Mouse (Mus musculus) megakaryocyte, adult 5-6 weeks (primary cell): Measurements from ENCODE around the gene Ggt1. TPM values are rescaled to one million over a fixed set of nuclear protein-coding genes. Genes with fewer than 3 reads are reported as not detected.
A peak's percentile ranks its signal among the peaks of the same experiment; 100 is the strongest.

Experiments used
- ATAC-seq: 2 replicates; pipeline ENCODE4 v1.8.0; 2016; ENCODE audit warnings: mild to moderate bottlenecking, inconsistent platforms; ENCODE audit not compliant: poor library complexity, severe bottlenecking
- total RNA-seq, 2 experiments: library from RNA; stranded (forward) in 1 of 2; stranded (reverse) in 1 of 2; fragments of 153-499, 151-499 nt in 1 of 2; fragments of 221-1000, 200-1000 nt in 1 of 2; gene quantifications; 2 replicates each; pipeline versions ENCODE4 v1.2.3 to v1.2.4; 2015 to 2017

Gene Ggt1
- total RNA-seq, 2 experiments from 2014 or later = 3.2 to 10.0 TPM

DNA sequence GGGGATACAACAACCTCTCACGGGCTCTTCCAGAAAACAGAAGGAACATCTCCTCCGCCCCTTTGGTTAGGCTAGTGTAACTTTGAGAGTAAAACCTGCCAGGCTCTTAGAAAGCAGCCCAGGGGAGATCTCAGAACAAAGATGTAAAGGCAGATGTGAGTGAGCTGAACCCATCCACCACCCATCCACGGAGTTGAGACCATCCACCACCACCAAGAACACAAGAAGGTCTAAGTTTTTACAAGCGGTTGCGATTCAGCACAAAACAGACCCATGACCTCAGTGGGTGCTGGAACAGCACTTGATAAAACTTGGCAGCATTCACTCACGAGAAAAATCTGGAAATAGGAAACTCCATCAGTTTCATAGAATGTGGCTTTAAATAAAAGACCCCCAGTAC, 64.5 kb downstream of the Ggt1 start:
- no peak for ATAC-seq

DNA sequence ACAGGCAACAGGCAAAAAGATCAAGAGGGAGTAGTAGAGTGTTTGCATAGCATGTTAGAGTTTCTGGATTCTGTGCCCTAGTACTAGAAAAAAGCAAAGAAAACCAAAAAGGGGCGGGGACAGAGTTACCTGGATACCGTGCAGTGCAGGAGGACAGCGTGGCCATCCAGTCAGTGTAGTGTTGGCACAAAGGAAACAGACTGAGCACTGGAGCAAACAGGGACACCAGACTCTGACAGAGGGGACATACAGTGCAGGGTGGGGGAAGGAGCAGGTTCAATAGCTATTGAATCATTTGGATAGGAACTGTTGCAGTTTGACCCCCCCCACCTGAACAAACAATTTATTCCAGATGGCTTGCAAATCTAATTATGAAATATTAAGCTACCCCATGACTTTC, 65.6 kb downstream of the Ggt1 start:
- ATAC-seq = no peak

DNA sequence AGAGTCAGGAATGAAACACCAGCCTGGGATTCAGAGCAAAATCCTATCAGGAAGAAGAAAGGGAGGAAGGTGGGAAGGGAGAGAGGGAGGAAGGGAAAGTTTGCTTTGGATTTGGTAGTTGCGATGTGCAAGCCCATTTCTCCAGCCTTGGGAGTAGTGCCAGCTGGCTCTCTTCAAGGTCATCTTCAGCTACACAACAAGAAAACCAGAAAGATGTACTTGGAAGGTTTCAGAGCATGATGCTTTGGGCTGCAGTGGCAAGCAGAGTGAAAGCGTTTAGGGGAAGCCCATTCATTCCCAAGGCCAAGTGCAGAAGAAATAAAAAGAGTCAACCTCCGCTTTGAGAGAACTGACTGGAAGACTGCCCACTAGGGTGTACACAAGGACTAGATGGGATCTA, 66.1 kb downstream of the Ggt1 start:
- no peak for ATAC-seq

DNA sequence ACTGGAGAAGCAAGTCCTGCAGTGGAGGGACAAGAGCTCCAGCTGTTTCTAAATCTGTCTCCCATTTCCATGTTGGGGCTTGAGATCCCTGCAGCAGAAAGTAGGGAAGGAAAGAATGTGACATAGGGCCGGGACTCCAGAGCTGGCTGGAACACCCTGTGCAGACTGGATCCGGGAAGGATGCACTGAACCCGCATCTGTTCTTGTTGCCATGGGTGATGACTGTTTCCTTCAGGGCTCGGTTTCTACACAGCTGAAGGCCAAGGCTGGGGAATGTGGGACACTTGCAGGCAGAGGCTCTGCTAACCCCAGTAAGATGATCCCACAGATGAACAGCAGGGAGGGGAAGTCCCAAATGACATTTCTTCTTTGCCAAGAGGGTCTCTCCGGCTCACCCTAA, 71.2 kb downstream of the Ggt1 start:
- ATAC-seq = no peak

DNA sequence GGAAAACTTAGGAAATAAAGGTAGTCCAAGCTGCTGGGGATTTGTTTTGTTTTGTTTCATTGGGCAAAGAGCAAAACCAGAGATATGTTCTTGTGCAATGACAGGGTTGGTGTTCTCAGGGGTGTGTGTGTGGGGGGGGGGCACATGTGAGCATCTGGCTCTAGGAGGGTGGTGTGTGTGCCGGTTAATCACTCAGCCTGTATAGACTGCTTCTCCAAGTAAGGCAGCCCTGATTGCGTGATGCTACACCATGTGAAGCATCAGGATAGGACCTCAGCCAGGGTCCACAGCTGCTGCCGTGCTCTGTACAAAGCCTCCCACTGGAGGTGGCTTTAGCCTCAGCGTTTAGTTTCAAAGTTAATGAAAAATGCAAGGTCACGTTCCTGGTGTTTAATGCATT, 71.6 kb downstream of the Ggt1 start:
- ATAC-seq = no peak

DNA sequence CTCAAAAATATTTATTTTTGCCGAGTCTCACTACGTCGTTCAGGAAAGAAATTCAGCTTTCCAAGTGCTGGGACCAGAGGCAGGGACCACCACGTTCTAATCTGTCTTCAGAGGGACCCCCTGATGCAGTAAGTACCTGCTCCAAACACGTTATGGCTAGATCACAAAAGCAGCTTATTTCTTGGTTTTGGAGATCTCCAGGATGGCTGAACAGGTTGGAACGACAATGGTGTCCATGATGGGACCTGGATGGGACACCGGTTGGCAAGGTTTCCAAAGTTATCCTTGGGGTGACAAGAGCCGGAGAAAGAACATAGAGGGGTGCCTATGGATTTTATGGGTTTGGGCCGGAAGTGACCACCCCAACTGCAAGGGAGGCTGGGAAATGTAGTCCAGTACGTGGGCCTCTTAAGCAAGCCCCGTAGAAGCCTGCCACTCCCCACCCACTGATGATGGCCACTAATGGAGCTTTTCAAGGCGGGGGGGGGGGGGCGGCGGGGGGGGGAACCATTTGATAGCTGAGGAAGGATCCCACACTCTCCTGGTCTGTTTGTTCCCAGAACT, 72.3 kb downstream of the Ggt1 start:
- no peak for ATAC-seq

DNA sequence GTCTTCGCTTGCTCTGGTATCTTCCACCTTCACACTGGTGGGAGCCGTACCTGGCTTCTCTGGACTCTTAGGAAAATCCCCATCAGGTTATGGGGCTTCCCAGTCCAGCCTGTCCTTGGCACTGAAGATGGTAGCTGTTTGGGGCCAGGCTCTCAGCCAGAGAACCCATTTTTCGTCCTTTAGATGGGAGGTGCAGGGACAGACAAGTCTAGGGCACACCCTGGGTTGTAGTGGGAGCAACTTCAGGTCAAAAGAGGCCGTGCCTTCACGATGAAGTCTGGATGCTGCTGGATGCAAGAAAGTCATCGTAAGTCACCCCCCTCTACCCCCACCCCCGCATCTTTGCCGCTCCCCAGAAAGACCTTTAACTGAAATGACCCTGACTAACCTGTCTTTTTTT, 73.2 kb downstream of the Ggt1 start:
- no peak for ATAC-seq

DNA sequence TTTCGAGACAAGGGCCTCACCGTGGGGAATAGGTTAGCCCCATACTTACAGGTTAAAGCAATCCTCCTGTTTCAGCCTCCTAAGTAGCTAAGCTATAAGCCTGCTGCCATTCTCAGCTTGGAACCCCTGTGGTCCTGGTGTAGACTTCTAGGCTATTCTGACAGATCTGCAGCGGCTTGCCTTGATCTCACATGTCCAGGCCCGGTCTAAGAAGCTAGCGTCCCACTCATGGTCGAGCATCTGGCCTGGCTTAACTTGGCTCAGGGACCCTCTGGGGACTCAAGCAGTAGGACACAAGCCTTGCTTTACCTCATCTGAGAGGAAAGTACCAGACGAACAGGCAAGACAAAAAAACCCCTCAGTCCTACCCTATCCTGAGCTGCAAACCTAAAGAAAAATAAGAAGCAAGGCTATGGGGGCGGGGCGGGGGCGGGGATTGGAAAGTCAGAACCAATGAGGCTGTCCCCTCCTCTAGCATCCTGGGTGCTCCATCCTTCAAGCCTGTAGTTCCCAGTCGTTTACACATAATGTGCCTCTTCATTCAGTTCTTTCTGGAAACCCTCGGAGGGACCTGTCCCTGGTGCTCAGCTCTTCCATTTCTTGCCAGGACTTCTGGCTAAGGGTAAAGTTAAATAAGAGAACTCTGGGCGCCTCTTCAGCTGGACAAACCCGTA, 73.8 kb downstream of the Ggt1 start:
- no peak for ATAC-seq

DNA sequence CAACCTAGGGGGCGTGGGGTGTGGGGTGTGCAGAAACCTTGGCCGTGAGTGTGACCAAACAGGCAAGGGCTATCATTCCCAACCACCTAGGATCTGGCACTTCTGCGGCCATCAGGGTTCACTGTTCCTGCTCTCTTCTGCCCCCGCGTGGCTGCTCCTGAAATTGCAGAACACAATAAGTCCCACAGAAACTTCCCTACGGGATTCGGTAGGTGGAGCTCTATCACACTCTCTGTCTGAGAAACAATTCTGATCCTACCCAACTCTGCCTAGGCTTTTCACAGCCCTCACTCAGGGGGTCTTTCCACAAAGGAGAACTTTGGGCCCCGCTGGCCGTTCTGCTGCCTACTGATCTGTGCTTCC, 74.3 kb downstream of the Ggt1 start:
- ATAC-seq = peak; percentile 87

Other genes with a start within 250 kb of the Ggt1 start
- gene Adora2a, start 244.7 kb upstream of the Ggt1 start, total RNA-seq (2015) = 3.3 TPM in 2 replicates
- 2.6 and 3.0 TPM in 2 replicates for gene Adora2a, start 244.7 kb upstream of the Ggt1 start, total RNA-seq (2017)
- gene Upb1, start 160.5 kb upstream of the Ggt1 start, total RNA-seq (2015) = 14.7 and 18.1 TPM in 2 replicates
- gene Upb1, start 160.5 kb upstream of the Ggt1 start, total RNA-seq (2017) = 31.7 and 33.3 TPM in 2 replicates
- gene Snrpd3, start 44.1 kb upstream of the Ggt1 start, total RNA-seq (2015) = 31.1 and 31.9 TPM in 2 replicates
- 39.2 and 42.4 TPM in 2 replicates for gene Snrpd3, start 44.1 kb upstream of the Ggt1 start, total RNA-seq (2017)
- 22.1 and 22.2 TPM in 2 replicates for gene Gucd1, start 43.6 kb upstream of the Ggt1 start, total RNA-seq (2015)
- 33.4 and 38.1 TPM in 2 replicates for gene Gucd1, start 43.6 kb upstream of the Ggt1 start, total RNA-seq (2017)
- gene Lrrc75b, start 1.3 kb upstream of the Ggt1 start, total RNA-seq (2015) = 0.58 and 0.71 TPM in 2 replicates
- gene Lrrc75b, start 1.3 kb upstream of the Ggt1 start, total RNA-seq (2017) = 0.22 and 0.57 TPM in 2 replicates
- 2.0 and 2.8 TPM in 2 replicates for gene Ggt5, start 27.7 kb downstream of the Ggt1 start, total RNA-seq (2015)
- gene Ggt5, start 27.7 kb downstream of the Ggt1 start, total RNA-seq (2017) = 2.7 and 16.8 TPM in 2 replicates
- 0.16 and 0.48 TPM in 2 replicates for gene Susd2, start 82.4 kb downstream of the Ggt1 start, total RNA-seq (2015)
- 0.33 and 0.49 TPM in 2 replicates for gene Susd2, start 82.4 kb downstream of the Ggt1 start, total RNA-seq (2017)
- 23.7 and 24.0 TPM in 2 replicates for gene Cabin1, start 202.7 kb downstream of the Ggt1 start, total RNA-seq (2015)
- 19.4 and 20.7 TPM in 2 replicates for gene Cabin1, start 202.7 kb downstream of the Ggt1 start, total RNA-seq (2017)
- 30.0 and 31.4 TPM in 2 replicates for gene Ddt, start 211.8 kb downstream of the Ggt1 start, total RNA-seq (2015)
- gene Ddt, start 211.8 kb downstream of the Ggt1 start, total RNA-seq (2017) = 24.7 and 28.4 TPM in 2 replicates
- gene Gm20441, start 219.3 kb downstream of the Ggt1 start, total RNA-seq (2015) = not detected in 2 replicates
- gene Gm20441, start 219.3 kb downstream of the Ggt1 start, total RNA-seq (2017) = not detected in 2 replicates
- 1.4 and 2.7 TPM in 2 replicates for gene Gstt3, start 219.8 kb downstream of the Ggt1 start, total RNA-seq (2015)
- gene Gstt3, start 219.8 kb downstream of the Ggt1 start, total RNA-seq (2017) = 1.5 and 1.6 TPM in 2 replicates
- gene Gstt1, start 237.0 kb downstream of the Ggt1 start, total RNA-seq (2015) = 0.78 TPM in 1 of 2 replicates, not detected in the other
- not detected in 2 replicates for gene Gstt1, start 237.0 kb downstream of the Ggt1 start, total RNA-seq (2017)